Mouse (Mus musculus) E14TG2a.4 (cell line): ENCODE data around the gene Csnka2ip.

ENCODE experiments used
- CTCF ChIP-seq: conservative IDR thresholded peaks from 2 replicates; pipeline ENCODE4 v1.5.1; 2014; ENCODE audit warnings: low read length
- NANOG ChIP-seq: IDR thresholded peaks from 2 replicates; pipeline ENCODE4 v1.6.1; 2014; ENCODE audit warnings: borderline replicate concordance, low read length, mixed read lengths
- POU5F1 ChIP-seq: IDR thresholded peaks from 2 replicates; pipeline ENCODE4 v1.6.1; 2014; ENCODE audit warnings: low read length, borderline replicate concordance

- TF ChIP-seq CTCF: no peak
- no peak for TF ChIP-seq POU5F1
- TF ChIP-seq NANOG: no peak
These were observed 17.9 kb upstream of the Csnka2ip start for GRCm38 (mm10) chr16:64620116-64620515.
